Mouse (Mus musculus) midbrain, embryonic 15.5 days (tissue): ENCODE results near the gene Sorcs3. TPM values are rescaled to one million over a fixed set of nuclear protein-coding genes. Genes with fewer than 3 reads are reported as not detected.

ENCODE experiments used
- ATAC-seq: fragments of 200-750 bp; cut with Nextera tagmentation; replicated peaks from 2 replicates; pipeline ENCODE4 v1.8.0; 2017; ENCODE audit warnings: moderate TSS enrichment
- H3K27ac ChIP-seq: fragments of 300-500 bp; sonication (generic); 2 replicates; pipeline ENCODE4 v1.5.1; 2015; ENCODE audit warnings: mild to moderate bottlenecking, inconsistent platforms
- H3K27me3 ChIP-seq: fragments of 300-500 bp; sonication (generic); replicated peaks from 2 replicates; pipeline ENCODE4 v1.6.1; 2015; ENCODE audit warnings: inconsistent platforms
- H3K36me3 ChIP-seq: fragments of 300-500 bp; sonication (generic); replicated peaks from 2 replicates; pipeline ENCODE4 v1.6.1; 2015; ENCODE audit warnings: inconsistent platforms
- H3K4me1 ChIP-seq: fragments of 300-500 bp; sonication (generic); 2 replicates; pipeline ENCODE4 v1.6.1; 2015; ENCODE audit warnings: inconsistent platforms
- H3K4me2 ChIP-seq: fragments of 300-500 bp; sonication (generic); 2 replicates; pipeline ENCODE4 v1.6.1; 2015; ENCODE audit warnings: inconsistent platforms, mild to moderate bottlenecking, moderate library complexity
- H3K4me3 ChIP-seq: fragments of 300-500 bp; sonication (generic); 2 replicates; pipeline ENCODE4 v1.5.1; 2015; ENCODE audit warnings: mild to moderate bottlenecking, inconsistent platforms
- H3K9ac ChIP-seq: fragments of 300-500 bp; sonication (generic); 2 replicates; pipeline ENCODE4 v1.6.1; 2015; ENCODE audit warnings: mild to moderate bottlenecking, inconsistent platforms
- H3K9me3 ChIP-seq: fragments of 300-500 bp; sonication (generic); 2 replicates; pipeline ENCODE4 v1.6.1; 2016; ENCODE audit warnings: inconsistent platforms
- WGBS: fragments of 180-500 bp; shearing (Covaris S2); methylation state at CpG from one replicate; pipeline ENCODE4 v1.1.7; 2015; ENCODE audit warnings: mixed read lengths; 5-methylcytosine and 5-hydroxymethylcytosine counted together
- polyA plus RNA-seq: library from polyadenylated mRNA; unstranded; fragments of >200 nt; fragmentation: Nextera tagmentation; extraction: Ambion mirVana; gene quantifications from 2 replicates; pipeline ENCODE4 v1.2.1, GENCODE M21; 2015

Sorcs3 gene
- polyA plus RNA-seq, 1 experiment from 2014 or later = 19.1 TPM

DNA sequence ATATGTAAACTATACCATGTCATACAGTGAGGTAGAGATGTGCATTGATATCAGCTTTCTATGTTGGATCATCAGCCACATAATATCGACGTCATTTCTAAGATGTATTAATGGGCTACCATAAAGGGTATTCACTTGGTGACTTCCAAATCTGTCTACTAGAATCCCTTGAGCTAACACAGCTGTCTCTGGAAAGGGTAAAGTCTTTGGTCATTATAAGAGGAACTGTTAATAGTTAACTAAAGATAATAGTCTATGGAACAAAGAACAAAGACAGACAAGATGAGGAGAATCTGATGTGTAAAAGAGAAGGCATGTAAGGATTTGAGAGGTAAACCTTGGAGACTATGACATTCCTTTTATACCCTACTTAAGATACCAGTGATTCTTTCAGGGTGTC is 497.9 kb downstream of the Sorcs3 start:
- H3K27ac ChIP-seq = no peak overlapping the region
- no peaks in the 10 kb centered on the region for H3K9me3 ChIP-seq
- no peak overlapping the region for H3K4me2 ChIP-seq
- no peak overlapping the region for H3K4me3 ChIP-seq
- WGBS = 94% methylated on average over 2 of the region's 2 CpGs
- no peaks in the 10 kb centered on the region for H3K4me1 ChIP-seq
- ATAC-seq = no peak
- H3K9ac ChIP-seq = no peak overlapping the region
- no peaks in the 10 kb centered on the region for H3K36me3 ChIP-seq
- no peaks in the 10 kb centered on the region for H3K27me3 ChIP-seq

GRCm38 (mm10) chr19:48706267-48706923 is 500.6 kb downstream of the Sorcs3 start:
- no peak overlapping the region for H3K4me2 ChIP-seq
- no peak overlapping the region for H3K4me3 ChIP-seq
- no peak overlapping the region for H3K27ac ChIP-seq
- no peaks in the 10 kb centered on the region for H3K9me3 ChIP-seq
- H3K9ac ChIP-seq = no peak overlapping the region
- 21% methylated on average over 1 of the region's 1 CpGs for WGBS
- no peaks in the 10 kb centered on the region for H3K27me3 ChIP-seq
- H3K4me1 ChIP-seq = no peaks in the 10 kb centered on the region
- no peaks in the 10 kb centered on the region for H3K36me3 ChIP-seq
- ATAC-seq = no peak

DNA sequence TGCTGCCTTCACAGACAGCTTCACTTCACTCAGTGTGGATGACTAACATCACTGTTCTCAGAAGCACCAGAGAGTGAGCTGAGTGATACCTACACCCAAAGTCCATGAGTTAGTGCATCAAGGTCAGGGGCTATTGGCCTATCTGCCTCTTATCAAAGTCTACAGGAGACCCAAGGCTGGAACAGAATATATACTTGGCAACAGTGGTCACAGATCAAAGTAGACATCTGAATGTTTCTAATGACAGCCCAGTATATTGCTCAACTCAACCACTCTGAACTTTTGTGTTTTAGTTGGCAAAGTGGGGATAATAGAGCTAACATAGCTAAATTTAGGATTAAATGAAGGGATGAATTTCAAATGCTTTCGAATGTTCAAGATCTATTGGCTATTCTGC is 501.1 kb downstream of the Sorcs3 start:
- Histone ChIP-seq H3K9me3 (no peaks in the 10 kb centered on the region), H3K27ac (no peak overlapping the region), H3K36me3 (no peaks in the 10 kb centered on the region), H3K4me2 (no peak overlapping the region), H3K4me1 (no peaks in the 10 kb centered on the region), H3K27me3 (no peaks in the 10 kb centered on the region), H3K9ac (no peak overlapping the region), H3K4me3 (no peak overlapping the region)
- 96% methylated on average over 1 of the region's 1 CpGs for WGBS
- ATAC-seq = no peak

GRCm38 (mm10) chr19:48725851-48726419 is 520.1 kb downstream of the Sorcs3 start:
- Histone ChIP-seq H3K9me3 (no peaks in the 10 kb centered on the region), H3K4me2 (no peak overlapping the region), H3K4me1 (peaks cover 17% of the 10 kb centered on the region), H3K36me3 (no peaks in the 10 kb centered on the region), H3K27me3 (no peaks in the 10 kb centered on the region), H3K27ac (peak overlapping the region; percentile 38; the same call in 1 of the 2 replicates), H3K9ac (no peak overlapping the region), H3K4me3 (no peak overlapping the region)
- 11% methylated on average over 6 of the region's 6 CpGs for WGBS
- no peak; the same call in 1 of the 2 replicates for ATAC-seq

DNA sequence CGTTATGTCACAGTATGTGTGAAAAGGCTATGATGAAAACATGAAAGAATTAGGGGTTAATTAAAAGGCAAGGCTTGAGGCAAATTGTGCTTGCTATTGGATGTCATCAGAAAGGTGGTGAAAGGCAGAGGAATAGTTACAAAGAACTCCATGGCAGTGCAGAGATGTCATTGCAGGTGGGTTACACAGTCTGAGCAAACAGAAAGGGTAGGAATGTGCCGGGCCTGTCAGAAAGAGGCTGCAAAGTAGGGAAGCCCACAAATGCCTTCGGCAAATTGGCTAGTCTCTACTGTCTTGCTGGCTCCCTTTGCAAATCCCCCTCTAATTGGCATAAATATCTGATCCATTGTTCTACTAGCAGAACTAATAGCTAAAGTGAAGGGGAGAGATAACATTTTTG is 521.2 kb downstream of the Sorcs3 start:
- no peaks in the 10 kb centered on the region for H3K27me3 ChIP-seq
- peaks cover 17% of the 10 kb centered on the region for H3K4me1 ChIP-seq
- 33% methylated on average over 3 of the region's 3 CpGs for WGBS
- no peak overlapping the region for H3K4me3 ChIP-seq
- no peak overlapping the region for H3K9ac ChIP-seq
- no peak overlapping the region for H3K4me2 ChIP-seq
- no peak for ATAC-seq
- H3K27ac ChIP-seq = 0 out of 2 replicates have a peak overlapping the region, but pooled peaks have one; percentile 34
- H3K36me3 ChIP-seq = no peaks in the 10 kb centered on the region
- no peaks in the 10 kb centered on the region for H3K9me3 ChIP-seq

DNA sequence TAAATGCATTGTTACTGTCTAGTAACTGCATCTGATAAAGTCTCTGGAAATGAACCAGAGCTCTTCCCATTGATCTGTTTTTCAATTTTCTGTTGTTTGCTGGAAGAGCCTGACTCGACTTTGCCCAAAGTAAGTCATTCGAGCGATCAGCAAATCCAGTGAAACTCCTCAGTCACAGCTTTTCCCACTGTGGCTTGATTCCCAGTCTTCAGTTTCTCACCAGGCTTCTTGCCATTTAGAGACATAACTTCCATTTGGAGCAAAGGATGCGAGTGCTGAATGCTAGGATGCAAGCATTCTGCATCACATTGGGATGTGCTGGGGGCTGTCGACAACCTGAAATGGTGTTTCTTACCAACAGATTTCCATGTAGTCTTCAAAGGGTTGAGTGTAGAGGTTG is 521.8 kb downstream of the Sorcs3 start:
- no peaks in the 10 kb centered on the region for H3K9me3 ChIP-seq
- H3K9ac ChIP-seq = no peak overlapping the region
- H3K27ac ChIP-seq = no peak overlapping the region
- WGBS = 84% methylated on average over 5 of the region's 5 CpGs
- H3K4me2 ChIP-seq = no peak overlapping the region
- peaks cover 17% of the 10 kb centered on the region for H3K4me1 ChIP-seq
- H3K27me3 ChIP-seq = no peaks in the 10 kb centered on the region
- no peaks in the 10 kb centered on the region for H3K36me3 ChIP-seq
- no peak overlapping the region for H3K4me3 ChIP-seq
- ATAC-seq = no peak

GRCm38 (mm10) chr19:48731731-48732130 is 525.9 kb downstream of the Sorcs3 start:
- Histone ChIP-seq H3K4me1 (peaks cover 6% of the 10 kb centered on the region), H3K9ac (no peak overlapping the region), H3K9me3 (no peaks in the 10 kb centered on the region), H3K27me3 (no peaks in the 10 kb centered on the region), H3K27ac (no peak overlapping the region), H3K4me2 (no peak overlapping the region), H3K4me3 (no peak overlapping the region), H3K36me3 (no peaks in the 10 kb centered on the region)
- ATAC-seq = no peak
- WGBS = 70% methylated on average over 10 of the region's 10 CpGs

GRCm38 (mm10) chr19:48734370-48734769 is 528.5 kb downstream of the Sorcs3 start:
- Histone ChIP-seq H3K9ac (no peak overlapping the region), H3K36me3 (no peaks in the 10 kb centered on the region), H3K4me2 (no peak overlapping the region), H3K9me3 (no peaks in the 10 kb centered on the region), H3K27ac (no peak overlapping the region), H3K27me3 (no peaks in the 10 kb centered on the region), H3K4me3 (no peak overlapping the region), H3K4me1 (no peaks in the 10 kb centered on the region)
- no peak for ATAC-seq
- WGBS = 43% methylated on average over 4 of the region's 4 CpGs

DNA sequence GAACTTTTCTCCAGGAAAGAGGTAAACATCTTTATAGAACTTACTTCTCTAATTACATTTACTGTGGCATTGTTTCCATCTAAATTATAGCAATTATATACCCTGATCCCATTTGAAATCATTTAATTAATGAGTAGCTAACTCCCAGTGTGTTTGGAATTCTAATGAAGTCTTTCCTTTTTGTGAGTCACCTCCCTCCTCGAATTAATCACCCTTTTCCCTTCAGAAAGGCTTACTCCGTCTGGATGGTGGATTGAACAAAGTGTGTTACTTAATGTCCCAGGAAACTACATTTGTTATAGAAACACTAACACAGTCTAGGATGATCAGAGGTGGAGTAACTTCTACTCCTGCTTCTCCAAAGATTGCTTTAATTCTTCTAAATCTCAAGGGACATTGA is 531.7 kb downstream of the Sorcs3 start:
- H3K27me3 ChIP-seq = no peaks in the 10 kb centered on the region
- ATAC-seq = no peak
- no peak overlapping the region for H3K9ac ChIP-seq
- H3K27ac ChIP-seq = no peak overlapping the region
- no peaks in the 10 kb centered on the region for H3K36me3 ChIP-seq
- 17% methylated on average over 2 of the region's 2 CpGs for WGBS
- H3K4me1 ChIP-seq = no peaks in the 10 kb centered on the region
- no peak overlapping the region for H3K4me2 ChIP-seq
- no peak overlapping the region for H3K4me3 ChIP-seq
- no peaks in the 10 kb centered on the region for H3K9me3 ChIP-seq

DNA sequence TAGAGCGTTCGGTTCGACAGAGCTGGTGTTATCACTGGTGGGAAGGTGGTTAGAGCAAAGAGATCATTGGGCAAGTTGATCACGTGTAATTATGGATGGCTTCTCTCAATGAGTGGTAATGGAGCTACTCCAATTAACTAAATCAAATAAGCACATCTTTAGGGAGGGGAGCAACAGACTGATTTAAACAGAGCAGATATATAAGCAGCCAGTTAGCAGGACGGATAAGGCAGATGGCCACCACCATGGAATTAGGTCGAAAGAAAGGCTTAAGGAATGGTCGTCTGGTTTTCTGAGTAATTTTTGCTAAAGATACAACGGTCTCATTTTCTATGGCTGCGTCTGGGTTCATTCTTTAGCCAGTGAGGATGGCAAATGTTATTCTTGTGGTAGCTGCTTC is 549.3 kb downstream of the Sorcs3 start:
- 81% methylated on average over 9 of the region's 9 CpGs for WGBS
- H3K4me2 ChIP-seq = no peak overlapping the region
- H3K9ac ChIP-seq = no peak overlapping the region
- ATAC-seq = no peak
- no peaks in the 10 kb centered on the region for H3K27me3 ChIP-seq
- peaks cover 6% of the 10 kb centered on the region for H3K4me1 ChIP-seq
- no peaks in the 10 kb centered on the region for H3K9me3 ChIP-seq
- no peaks in the 10 kb centered on the region for H3K36me3 ChIP-seq
- no peak overlapping the region for H3K4me3 ChIP-seq
- no peak overlapping the region for H3K27ac ChIP-seq

DNA sequence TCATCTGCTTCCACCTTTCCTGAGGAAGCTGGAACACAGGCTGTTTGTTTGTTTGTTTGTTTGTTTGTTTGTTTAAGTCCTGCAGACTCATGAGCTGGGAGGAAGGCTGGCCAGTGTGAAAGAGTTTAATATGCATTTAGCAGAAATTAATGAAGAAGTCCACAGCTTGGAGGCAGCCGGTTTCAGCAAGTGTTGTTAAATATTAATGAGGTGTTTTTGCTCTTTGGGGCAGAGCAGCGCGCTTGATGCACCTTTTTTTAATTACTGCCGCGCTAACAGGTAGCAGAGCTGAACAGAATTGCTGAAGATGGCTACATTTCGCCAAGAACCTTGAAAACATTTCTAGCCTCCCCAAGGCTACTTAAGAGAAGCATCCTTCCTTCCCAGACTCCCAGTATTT is 551.0 kb downstream of the Sorcs3 start:
- no peak for ATAC-seq
- Histone ChIP-seq H3K9ac (no peak overlapping the region), H3K9me3 (no peaks in the 10 kb centered on the region), H3K27me3 (no peaks in the 10 kb centered on the region), H3K36me3 (no peaks in the 10 kb centered on the region), H3K4me3 (no peak overlapping the region), H3K4me1 (peaks cover 6% of the 10 kb centered on the region), H3K27ac (no peak overlapping the region), H3K4me2 (no peak overlapping the region)
- WGBS = 51% methylated on average over 6 of the region's 6 CpGs

DNA sequence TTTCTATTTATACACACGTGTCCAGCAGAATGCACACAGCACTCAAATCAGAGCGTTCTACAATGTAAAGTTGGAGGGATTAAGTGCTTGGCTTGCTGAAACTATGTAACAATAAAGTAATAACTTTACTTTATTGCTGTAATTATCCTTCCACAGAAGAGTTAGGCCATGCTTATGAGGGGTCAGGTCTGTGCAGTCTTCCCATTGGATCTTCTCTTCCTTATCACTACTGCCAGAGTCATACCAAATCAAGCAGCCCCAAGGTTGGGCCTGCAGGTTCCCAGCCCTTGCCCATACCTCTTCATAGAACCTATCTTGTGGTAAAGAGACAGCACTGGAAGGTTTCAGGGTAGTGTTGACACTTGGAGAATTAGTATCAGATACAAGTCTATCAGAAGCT is 560.7 kb downstream of the Sorcs3 start:
- H3K9me3 ChIP-seq = no peaks in the 10 kb centered on the region
- H3K36me3 ChIP-seq = no peaks in the 10 kb centered on the region
- WGBS = 93% methylated on average over 2 of the region's 2 CpGs
- no peak overlapping the region for H3K9ac ChIP-seq
- H3K27me3 ChIP-seq = no peaks in the 10 kb centered on the region
- no peaks in the 10 kb centered on the region for H3K4me1 ChIP-seq
- no peak overlapping the region for H3K27ac ChIP-seq
- H3K4me3 ChIP-seq = no peak overlapping the region
- no peak overlapping the region for H3K4me2 ChIP-seq
- no peak for ATAC-seq

DNA sequence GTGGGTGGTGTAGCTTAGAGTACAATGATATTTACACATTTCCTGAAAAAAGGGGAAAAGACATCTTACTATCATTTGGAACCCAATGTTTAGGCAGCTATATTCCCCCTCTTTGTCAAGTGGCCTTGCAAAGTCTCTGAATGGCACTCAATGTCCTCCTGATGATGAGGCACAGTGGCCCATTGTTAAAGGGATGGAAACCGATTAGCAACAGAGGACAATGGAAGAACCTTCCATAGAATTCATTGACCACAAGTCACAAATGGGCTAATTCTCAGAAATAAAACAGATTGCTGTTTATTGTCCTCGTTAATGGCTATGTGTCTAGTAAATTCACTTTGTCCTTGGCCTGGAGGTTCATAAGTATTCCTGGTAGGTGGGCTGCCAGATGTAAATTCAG is 565.7 kb downstream of the Sorcs3 start:
- H3K36me3 ChIP-seq = no peaks in the 10 kb centered on the region
- H3K9me3 ChIP-seq = no peaks in the 10 kb centered on the region
- ATAC-seq = no peak
- H3K4me2 ChIP-seq = no peak overlapping the region
- no peaks in the 10 kb centered on the region for H3K4me1 ChIP-seq
- H3K27ac ChIP-seq = no peak overlapping the region
- H3K4me3 ChIP-seq = no peak overlapping the region
- no peak overlapping the region for H3K9ac ChIP-seq
- H3K27me3 ChIP-seq = no peaks in the 10 kb centered on the region
- WGBS = 56% methylated on average over 2 of the region's 2 CpGs
